Mouse (Mus musculus) forelimb bud, embryonic 11.5 days (tissue): ENCODE results near the gene Tpm4.
A peak's percentile ranks its signal among the peaks of the same experiment; 100 is the strongest.
"Not testable (repeated sequence)": the region's sequence is repeated elsewhere in the genome, so short reads cannot be mapped to it uniquely, and the experiment has no call there.

ENCODE experiments used
- DNase-seq: peaks from one replicate; pipeline ENCODE4 v3.0.0-alpha.2; 2012; ENCODE audit warnings: low read depth, low spot score

The Tpm4 gene

DNA sequence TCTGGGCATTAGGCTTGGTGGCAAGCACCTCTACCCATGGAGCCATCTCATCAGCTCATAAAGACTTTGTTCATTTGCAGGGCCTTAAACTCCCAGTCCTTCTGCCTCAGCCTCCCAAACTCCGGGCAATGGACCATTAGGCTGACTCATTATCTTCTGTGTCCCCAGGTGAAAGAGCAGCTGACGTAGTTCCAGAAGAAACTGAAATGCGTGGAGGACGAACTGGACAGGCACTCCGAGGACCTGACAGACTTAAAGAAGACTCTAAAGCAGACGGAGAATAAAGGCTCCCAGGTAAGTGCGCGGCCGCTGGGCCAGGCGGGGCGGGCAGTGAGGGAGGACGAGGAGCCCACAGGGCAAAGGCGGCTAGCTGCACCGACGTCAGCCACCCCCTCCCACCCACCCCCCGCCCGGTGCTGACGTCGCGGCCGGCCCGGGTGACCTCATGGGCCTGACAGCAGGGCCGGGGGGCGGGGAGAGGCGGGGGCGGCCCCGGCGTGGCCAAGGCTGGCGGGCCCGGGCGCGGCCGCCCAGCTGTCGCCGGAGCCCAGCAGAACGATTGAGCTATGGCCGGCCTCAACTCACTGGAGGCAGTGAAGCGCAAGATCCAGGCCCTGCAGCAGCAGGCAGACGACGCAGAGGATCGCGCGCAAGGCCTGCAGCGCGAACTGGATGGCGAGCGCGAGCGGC, at the start of gene Tpm4:
Gene Tpm4 (plus strand): TSS at position 220 of the 690 bp plus-strand sequence.
- peak; percentile 58 for DNase-seq

DNA sequence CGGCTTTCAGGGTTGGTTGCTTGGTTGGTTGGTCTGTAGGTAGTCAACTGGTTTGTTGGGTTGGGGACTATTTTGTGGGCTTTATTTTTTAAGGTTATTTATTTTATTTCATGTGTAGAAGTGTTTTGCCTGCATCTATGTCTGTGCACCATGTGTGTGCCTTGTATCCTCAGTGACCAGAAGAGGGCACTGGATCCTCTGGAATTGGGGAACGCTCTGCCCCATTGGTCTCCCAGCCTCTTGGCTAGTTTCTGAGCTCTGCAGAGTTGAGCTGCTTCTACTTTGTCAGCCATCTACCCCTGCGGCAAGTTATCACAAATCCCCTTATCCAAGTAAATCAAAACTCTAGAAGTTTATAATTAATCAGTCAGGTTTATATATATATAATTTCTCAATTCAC, 47.2 kb upstream of the Tpm4 start:
- DNase-seq: not testable (repeated sequence)

DNA sequence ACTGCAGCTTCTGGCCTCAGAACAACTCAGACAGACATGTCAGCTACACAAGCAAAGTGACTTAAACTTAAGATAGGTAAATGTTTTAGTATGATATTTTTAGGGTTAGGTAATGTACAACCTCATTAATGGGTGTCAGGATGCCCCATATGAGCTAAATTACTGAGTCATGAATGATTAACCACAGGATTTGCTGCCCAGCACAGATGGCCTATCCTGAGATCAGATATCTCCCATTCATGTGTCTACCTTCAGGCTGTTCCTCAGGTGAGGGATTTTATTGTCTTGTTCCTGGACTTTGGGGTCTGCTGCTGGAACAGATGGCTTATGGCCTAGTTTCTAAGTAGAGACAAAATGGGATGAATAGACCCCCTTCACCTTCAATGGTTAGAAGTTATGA, 38.1 kb upstream of the Tpm4 start:
- not testable (repeated sequence) for DNase-seq

DNA sequence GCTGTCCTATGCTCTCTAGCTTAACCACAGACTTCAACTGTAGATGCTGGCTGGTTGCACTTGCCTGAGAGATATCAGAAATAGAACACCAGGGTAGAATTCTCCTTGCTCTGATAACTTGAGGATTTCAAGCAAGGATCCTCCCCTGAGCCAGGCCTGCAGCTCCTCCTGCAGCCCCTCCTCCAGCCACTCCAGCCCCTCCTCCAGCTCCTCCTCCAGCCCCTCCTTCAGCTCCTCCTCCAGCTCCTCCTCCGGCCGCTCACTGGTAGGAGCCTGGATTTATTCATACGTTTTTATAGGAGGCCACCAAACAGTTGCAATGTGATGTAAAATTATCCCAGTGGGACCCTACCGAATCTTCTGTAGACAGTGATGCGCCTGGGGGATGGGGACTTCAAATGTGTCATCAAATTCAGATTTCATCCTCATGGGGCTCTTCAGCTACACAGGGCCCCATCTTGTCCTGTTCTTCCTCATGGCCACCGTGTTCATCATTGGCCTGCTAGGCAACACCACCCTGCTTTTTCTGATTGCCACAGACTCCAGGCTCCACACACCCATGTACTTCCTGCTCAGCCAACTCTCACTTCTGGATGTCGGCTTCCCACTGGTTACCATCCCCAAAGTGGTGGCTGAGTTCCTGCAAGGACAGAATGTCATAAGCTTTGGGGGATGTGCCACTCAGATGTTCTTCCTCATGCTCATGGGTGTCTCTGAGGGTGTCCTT, 35.2 kb upstream of the Tpm4 start:
- not testable (repeated sequence) for DNase-seq

DNA sequence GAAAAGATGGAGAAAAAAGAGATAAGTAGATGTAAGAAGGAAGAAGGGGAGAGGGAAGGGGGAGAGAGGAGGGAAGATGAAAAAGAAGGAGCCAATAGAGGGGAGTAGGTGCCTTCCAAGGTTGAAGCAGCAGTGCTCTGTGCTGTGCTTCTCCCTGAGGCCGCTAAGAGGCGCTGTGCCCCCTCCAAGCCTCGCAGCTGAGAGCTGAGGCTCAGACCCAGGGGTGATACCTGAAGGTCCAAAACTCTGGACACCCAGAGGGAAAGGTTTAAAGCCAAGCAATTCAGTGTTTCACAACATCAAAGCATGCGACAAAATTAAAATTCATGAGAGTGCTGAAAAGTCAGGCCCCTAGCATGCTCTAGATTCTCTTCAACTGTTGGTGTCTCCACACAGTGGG, 29.6 kb upstream of the Tpm4 start:
- DNase-seq: no peak

GRCm38 (mm10) chr8:72106740-72107139, 28.0 kb upstream of the Tpm4 start, which contains the start of gene Olfr374:
TSS of gene Olfr374 (plus strand) at chr8:72107040.
- DNase-seq: no peak

GRCm38 (mm10) chr8:72110876-72111275, 23.9 kb upstream of the Tpm4 start:
- DNase-seq: no peak

GRCm38 (mm10) chr8:72112486-72112885, 22.3 kb upstream of the Tpm4 start:
- DNase-seq: no peak

DNA sequence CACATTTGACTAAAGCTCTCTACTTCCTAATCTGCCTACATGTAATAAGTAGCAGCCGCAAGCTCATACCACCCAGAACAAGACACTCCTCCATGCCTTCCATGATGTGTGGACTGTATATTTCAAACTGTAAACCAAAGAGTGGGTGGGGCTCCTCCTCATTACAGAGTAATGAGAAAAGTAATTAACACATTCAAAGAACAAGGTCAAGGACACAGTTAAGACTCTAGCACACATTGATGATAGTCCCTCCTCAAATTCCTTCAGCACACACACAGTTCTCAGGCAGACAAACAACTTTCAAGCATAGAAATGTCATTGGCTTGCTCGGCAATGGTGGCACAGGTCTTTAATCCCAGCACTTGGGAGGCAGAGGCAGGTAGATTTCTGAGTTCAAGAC, 19.6 kb upstream of the Tpm4 start:
- DNase-seq: no peak

- DNase-seq: no peak
Observed at GRCm38 (mm10) chr8:72118616-72119015, 16.2 kb upstream of the Tpm4 start.

GRCm38 (mm10) chr8:72121486-72121885, 13.3 kb upstream of the Tpm4 start:
- not testable (repeated sequence) for DNase-seq

DNA sequence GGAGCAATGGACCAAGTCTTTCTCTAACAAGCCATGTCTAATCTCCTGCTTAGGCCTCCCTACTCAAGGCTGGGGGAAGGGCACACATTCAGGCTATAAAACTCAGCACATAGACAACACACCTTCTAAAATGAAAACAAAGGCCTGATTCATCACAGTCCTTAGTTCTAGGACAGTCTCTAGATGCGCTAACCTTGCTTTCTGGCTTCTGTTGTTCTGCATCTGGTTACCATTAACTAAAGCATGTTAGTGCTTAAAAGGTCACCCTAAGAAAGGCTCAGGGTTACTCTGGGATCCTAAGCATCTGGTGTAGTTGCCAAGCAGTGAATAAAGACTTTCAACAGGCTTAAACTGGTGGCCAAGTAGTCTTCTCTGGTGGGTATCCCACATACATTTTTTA, 12.8 kb upstream of the Tpm4 start:
- no peak for DNase-seq

GRCm38 (mm10) chr8:72127834-72128233, 6.9 kb upstream of the Tpm4 start:
- DNase-seq: no peak

GRCm38 (mm10) chr8:72131251-72131650, 3.5 kb upstream of the Tpm4 start:
- DNase-seq: no peak

- DNase-seq: no peak
Observed at GRCm38 (mm10) chr8:72131901-72132300, 2.9 kb upstream of the Tpm4 start.

DNA sequence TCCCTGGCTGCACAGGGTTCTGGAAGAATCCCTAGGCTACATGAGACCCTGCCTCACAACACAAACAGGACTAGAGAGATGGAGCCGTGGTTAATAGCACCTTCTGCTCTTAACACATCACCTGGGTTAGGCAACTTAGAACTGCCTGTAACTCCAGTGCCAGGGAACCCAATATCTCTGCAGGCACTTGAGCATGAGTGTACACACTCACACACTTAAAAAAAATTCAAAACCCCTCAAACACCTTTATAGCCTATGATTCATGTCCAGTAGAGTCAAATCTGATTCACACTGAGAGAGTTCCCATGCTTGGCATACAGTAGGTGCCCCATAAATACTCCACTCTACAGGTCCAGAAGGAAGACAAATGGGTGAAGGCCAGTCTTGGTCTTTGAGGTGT, 2.4 kb upstream of the Tpm4 start:
- DNase-seq: no peak

DNA sequence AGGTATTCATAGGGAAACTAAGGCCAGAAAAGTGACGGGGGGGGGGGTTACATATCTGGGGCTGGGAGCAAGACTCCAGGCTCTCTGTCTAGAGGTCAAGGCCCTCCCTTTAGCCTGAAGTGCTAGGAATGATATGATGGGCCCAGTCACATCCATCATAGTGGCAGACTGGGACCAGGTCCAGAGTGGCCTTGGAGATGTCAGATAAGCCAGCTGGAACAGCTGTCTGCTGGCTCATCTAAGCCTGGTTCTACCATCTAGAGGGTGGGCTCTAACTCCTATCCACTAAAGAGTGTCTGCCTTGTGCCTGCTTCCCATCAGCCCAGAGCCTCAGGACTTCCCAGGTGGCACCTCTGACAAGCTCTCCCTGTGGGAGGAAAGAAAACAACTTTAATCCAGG, 1.9 kb upstream of the Tpm4 start:
- no peak for DNase-seq

GRCm38 (mm10) chr8:72133507-72133906, 1.3 kb upstream of the Tpm4 start:
- no peak for DNase-seq

DNA sequence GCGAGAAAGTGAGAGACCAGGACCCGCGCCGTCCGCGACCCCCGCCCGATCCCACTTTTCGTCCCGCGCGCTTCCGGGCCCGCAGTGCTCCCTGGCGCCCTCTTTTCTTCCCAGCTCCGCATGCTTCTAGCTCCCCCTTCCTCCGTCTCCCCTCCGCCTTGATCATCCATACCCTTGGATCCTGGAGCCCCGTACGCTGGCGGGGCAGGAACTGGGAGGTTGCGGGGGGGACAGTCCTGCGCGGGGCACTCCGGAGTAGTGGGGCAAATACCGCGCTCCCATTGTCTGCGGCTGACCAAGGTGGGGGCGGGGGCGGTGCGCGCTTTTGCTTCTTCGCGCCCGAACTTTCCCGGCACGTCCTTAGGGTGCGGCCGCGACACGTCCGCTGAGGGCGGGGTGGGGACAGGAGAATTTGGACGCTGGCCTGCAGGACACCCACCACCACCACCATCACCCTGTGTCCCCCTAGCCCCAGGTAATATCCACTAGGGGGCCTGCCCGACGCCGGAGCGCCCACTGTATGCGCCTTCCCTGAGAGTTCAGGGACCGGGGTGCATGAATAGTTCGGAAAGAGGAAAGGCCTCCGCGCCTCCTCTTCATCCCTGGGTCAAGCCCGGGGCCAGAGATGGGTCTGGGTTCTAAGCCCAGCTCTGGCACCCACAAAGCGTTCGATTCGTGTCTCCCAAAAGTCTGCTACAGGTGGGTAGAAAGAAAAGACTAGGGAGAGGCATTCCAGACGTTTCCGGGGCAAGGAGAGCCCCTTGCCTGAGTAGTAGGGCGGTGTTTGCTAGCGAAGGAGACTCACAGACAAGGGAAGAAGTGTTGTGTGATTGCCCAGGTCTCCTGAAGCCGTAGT, 899 bp downstream of the Tpm4 start:
- DNase-seq: peak; percentile 34

GRCm38 (mm10) chr8:72136302-72136978, 1.7 kb downstream of the Tpm4 start:
- DNase-seq: peak; percentile 81

- no peak for DNase-seq
Observed at GRCm38 (mm10) chr8:72137431-72137830, 2.7 kb downstream of the Tpm4 start.

- no peak for DNase-seq
Observed at GRCm38 (mm10) chr8:72138456-72138855, 3.7 kb downstream of the Tpm4 start.
